Mouse (Mus musculus) yolk sac, embryonic 10.5 days (tissue): ENCODE measurements around the gene Fabp6.

Source experiments
- DNase-seq: peaks from one replicate; pipeline ENCODE4 v3.0.0-alpha.2; 2017; ENCODE audit warnings: low spot score

Gene Fabp6

GRCm38 (mm10) chr11:43589530-43590072, 11.7 kb downstream of the Fabp6 start:
- no peak for DNase-seq

- peak; percentile 38 for DNase-seq
These were observed 14.8 kb downstream of the Fabp6 start, which contains the start of gene 4933415A04Rik for GRCm38 (mm10) chr11:43586324-43587090. Gene 4933415A04Rik (plus strand): TSS chr11:43587040.

- no peak for DNase-seq
These were observed 15.9 kb downstream of the Fabp6 start for GRCm38 (mm10) chr11:43585211-43586005.

GRCm38 (mm10) chr11:43577713-43578478, 23.4 kb downstream of the Fabp6 start:
- DNase-seq, result no peak

GRCm38 (mm10) chr11:43575376-43576151, 25.8 kb downstream of the Fabp6 start:
- peak; percentile 50 for DNase-seq

GRCm38 (mm10) chr11:43575061-43575375, 26.3 kb downstream of the Fabp6 start:
- DNase-seq, result no peak

GRCm38 (mm10) chr11:43569595-43569994, 31.7 kb downstream of the Fabp6 start:
- DNase-seq, result no peak

GRCm38 (mm10) chr11:43569188-43569587, 32.2 kb downstream of the Fabp6 start:
- DNase-seq, result no peak

GRCm38 (mm10) chr11:43568263-43568662, 33.1 kb downstream of the Fabp6 start:
- no peak for DNase-seq

- DNase-seq, result no peak
These were observed 34.6 kb downstream of the Fabp6 start for GRCm38 (mm10) chr11:43566696-43567095.

GRCm38 (mm10) chr11:43565852-43566251, 35.5 kb downstream of the Fabp6 start:
- no peak for DNase-seq

- DNase-seq, result no peak
These were observed 35.9 kb downstream of the Fabp6 start for GRCm38 (mm10) chr11:43565414-43565813.

GRCm38 (mm10) chr11:43563654-43564244, 37.6 kb downstream of the Fabp6 start:
- DNase-seq, result no peak

- no peak for DNase-seq
These were observed 41.6 kb downstream of the Fabp6 start for GRCm38 (mm10) chr11:43559515-43560292.

GRCm38 (mm10) chr11:43556538-43556937, 44.8 kb downstream of the Fabp6 start:
- DNase-seq, result no peak

- no peak for DNase-seq
These were observed 48.7 kb downstream of the Fabp6 start for GRCm38 (mm10) chr11:43552675-43553074.

- DNase-seq, result no peak
These were observed 49.6 kb downstream of the Fabp6 start for GRCm38 (mm10) chr11:43551756-43552155.

- peak; percentile 39 for DNase-seq
These were observed 51.6 kb downstream of the Fabp6 start for GRCm38 (mm10) chr11:43549701-43550100.

GRCm38 (mm10) chr11:43548657-43549435, 52.5 kb downstream of the Fabp6 start:
- peak; percentile 59 for DNase-seq
